Mouse (Mus musculus) ES-Bruce4 (cell line): ENCODE data around the gene Lclat1. TPM values are rescaled to one million over a fixed set of nuclear protein-coding genes. Genes with fewer than 3 reads are reported as not detected.

Source experiments
- H3K27ac ChIP-seq: 2 replicates; pipeline ENCODE4 v1.5.1; 2012; ENCODE audit warnings: low read length, inconsistent platforms; ENCODE audit not compliant: insufficient read depth
- H3K27me3 ChIP-seq: 2 replicates; pipeline ENCODE4 v1.6.1; 2012; ENCODE audit warnings: mild to moderate bottlenecking, low read length, inconsistent platforms; ENCODE audit not compliant: control insufficient read depth, poor library complexity, insufficient read depth, severe bottlenecking
- H3K36me3 ChIP-seq: 2 replicates; pipeline ENCODE4 v1.6.1; 2012; ENCODE audit warnings: inconsistent platforms, mild to moderate bottlenecking, low read length, moderate library complexity; ENCODE audit not compliant: control insufficient read depth, poor library complexity, insufficient read depth, severe bottlenecking
- H3K4me1 ChIP-seq: one replicate; pipeline ENCODE4 v1.8.1; 2011; ENCODE audit warnings: low read length; ENCODE audit not compliant: control insufficient read depth, insufficient read depth
- H3K4me3 ChIP-seq: 2 replicates; pipeline ENCODE4 v1.5.1; 2011; ENCODE audit warnings: low read depth, mild to moderate bottlenecking, low read length
- H3K9ac ChIP-seq: 2 replicates; pipeline ENCODE4 v1.6.1; 2012; ENCODE audit warnings: low read depth, mild to moderate bottlenecking, inconsistent platforms; ENCODE audit not compliant: poor library complexity, severe bottlenecking
- H3K9me3 ChIP-seq: replicated peaks from 2 replicates; pipeline ENCODE4 v1.6.1; 2012; ENCODE audit warnings: mild to moderate bottlenecking, low read length, inconsistent platforms; ENCODE audit not compliant: control insufficient read depth, poor library complexity, insufficient read depth, severe bottlenecking
- CTCF ChIP-seq: IDR thresholded peaks from one replicate; pipeline ENCODE4 v1.8.1; 2011; ENCODE audit warnings: low read depth, low read length
- EP300 ChIP-seq: IDR thresholded peaks from 2 replicates; pipeline ENCODE4 v1.6.1; 2011; ENCODE audit warnings: low read depth, low read length; ENCODE audit not compliant: insufficient read depth
- POLR2A ChIP-seq: IDR thresholded peaks from one replicate; pipeline ENCODE4 v1.8.1; 2011; ENCODE audit warnings: low read length; ENCODE audit not compliant: insufficient read depth
- polyA plus RNA-seq: library from polyadenylated mRNA; stranded (reverse); fragments of >200 nt; gene quantifications from 2 replicates; pipeline ENCODE4 v1.2.4, GENCODE M21; 2011; ENCODE audit warnings: low read depth; ENCODE audit not compliant: missing spikeins, insufficient read depth, insufficient read length

Lclat1 gene
- 12.1 and 13.8 TPM in 2 replicates for polyA plus RNA-seq

DNA sequence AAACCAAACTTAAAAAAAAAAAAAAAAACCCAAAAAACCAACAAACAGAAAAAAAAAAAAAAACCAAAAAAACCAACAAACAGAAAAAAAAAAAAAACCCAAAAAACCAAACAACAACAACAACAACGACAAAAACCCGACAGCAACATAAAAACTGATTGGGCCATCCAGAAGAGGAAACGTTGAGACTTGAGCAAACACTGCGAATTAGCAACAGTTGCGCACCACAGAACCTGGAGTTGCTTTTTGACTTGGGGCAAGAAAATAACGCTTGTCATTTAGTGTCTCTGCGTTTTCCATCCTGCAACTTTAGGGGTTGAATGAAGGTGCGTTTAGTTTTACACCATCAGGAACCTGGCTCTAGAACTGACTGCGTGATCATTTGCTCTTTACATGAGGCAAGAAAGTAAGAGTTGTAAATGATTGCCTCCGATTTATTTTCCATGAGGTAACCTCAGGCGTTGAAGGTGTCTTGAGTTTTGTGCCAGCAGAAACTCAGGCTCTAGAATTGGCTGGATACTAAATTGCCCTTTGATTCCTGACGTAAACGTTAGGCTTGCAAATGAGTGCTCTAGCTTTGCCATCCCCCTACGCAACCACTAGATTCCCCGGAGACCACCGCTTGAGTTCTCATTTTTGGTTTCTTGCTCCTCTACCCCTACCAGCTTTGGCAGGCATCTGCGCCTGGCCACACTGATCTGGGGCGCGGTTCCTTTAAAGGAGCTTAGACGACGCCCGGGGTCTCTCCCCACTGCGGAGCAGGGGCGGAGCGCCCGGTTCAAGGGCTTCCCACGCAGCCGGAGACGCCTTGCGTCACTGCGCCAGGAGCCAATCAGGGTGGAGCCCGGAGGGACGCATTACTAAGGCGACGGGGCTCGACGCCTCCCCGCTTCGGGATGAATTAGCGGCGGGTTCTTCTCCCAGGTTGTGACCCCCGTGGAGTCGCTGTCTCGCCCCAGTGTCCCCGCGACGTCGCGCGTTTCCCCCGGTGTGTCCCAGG, at the start of gene Lclat1:
Lclat1 (plus strand) TSS at position 828 of the 1,000 bp plus-strand sequence.
- Histone ChIP-seq H3K9ac (peak within 1 kb of the TSS; percentile 73), H3K9me3 (no peaks in the 10 kb centered on the region), H3K27me3 (no peaks in the 10 kb centered on the region), H3K4me3 (peak within 1 kb of the TSS; percentile 73), H3K4me1 (no peaks in the 10 kb centered on the region), H3K36me3 (no peaks in the 10 kb centered on the region), H3K27ac (no peak within 1 kb of the TSS)
- TF ChIP-seq POLR2A = no peak
- TF ChIP-seq CTCF = no peak
- TF ChIP-seq EP300 = no peak

DNA sequence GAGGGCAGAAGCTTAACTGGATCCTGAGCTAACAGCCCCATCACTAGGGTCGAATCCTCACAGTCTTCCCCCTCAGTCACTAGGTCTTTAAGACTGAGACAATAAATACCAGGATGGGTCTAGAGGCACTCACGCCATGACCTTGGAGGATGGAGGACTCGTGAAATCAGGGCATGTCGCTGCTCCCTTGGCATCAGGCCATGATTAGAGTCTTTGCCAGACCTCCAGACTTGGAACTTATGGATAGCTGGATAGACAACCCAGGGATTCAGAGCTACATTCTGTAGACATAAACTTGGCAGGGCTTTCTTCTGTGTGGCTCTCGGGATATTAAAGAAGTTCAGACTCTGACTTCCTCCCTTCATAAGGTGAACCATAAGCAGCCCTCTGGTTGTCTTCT, 49.5 kb upstream of the Lclat1 start:
- Histone ChIP-seq H3K9ac (no peak overlapping the region), H3K9me3 (no peaks in the 10 kb centered on the region), H3K27me3 (no peaks in the 10 kb centered on the region), H3K4me1 (no peaks in the 10 kb centered on the region), H3K27ac (no peak overlapping the region), H3K36me3 (no peaks in the 10 kb centered on the region), H3K4me3 (no peak overlapping the region)
- no peak for TF ChIP-seq POLR2A
- TF ChIP-seq CTCF = no peak
- TF ChIP-seq EP300 = no peak

DNA sequence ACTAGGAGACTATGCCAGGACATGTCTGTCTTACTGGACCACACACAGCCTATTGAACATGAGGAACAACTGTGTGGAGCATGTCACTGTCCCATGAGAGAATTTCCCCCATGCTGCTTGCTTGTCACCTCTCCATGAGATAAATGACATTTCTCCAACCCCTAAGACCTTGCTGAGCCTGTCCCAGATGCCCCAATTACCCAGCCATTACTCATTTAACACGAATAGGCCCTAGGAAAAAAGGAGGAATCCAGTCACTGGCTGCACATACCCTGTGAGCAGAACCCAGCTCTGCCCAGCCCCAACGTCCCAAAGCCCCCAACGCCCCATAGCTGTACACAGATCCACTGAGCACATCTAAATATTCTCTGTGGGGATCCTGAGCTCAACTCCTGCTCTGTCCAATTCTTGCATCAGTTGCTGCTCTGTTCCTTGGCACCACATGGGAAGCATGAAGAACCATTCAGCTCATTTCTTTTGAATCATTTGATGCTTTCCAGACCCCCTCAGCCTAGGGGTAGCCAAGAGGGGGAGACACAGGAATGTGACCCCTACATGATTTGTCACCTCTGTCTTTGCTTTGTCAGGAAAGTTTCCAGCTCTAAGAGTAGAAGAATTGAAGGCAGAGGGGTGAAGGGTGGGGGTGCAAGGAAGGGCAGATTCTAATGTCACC, 47.4 kb upstream of the Lclat1 start:
- Histone ChIP-seq H3K27ac (no peak overlapping the region), H3K36me3 (no peaks in the 10 kb centered on the region), H3K4me3 (no peak overlapping the region), H3K4me1 (no peaks in the 10 kb centered on the region), H3K27me3 (no peaks in the 10 kb centered on the region), H3K9me3 (no peaks in the 10 kb centered on the region), H3K9ac (no peak overlapping the region)
- no peak for TF ChIP-seq EP300
- no peak for TF ChIP-seq POLR2A
- no peak for TF ChIP-seq CTCF

DNA sequence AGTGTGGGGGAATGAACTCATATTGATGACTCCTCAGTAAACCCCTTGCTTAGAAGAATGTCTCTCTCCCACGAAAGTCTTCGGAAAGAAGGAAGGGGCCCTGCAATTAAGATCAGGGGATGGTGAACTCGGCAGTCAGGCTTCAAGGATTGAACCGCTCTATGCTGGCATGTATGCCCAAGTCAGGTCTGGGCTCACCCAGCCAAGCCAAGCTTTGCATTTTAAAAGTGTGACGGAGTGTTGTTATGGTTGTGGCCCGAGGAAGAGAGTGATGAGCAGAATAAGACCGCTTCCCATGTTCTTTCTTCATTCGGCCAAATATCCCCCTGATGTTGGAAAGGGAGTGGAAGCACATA, 46.9 kb upstream of the Lclat1 start:
- Histone ChIP-seq H3K4me1 (no peaks in the 10 kb centered on the region), H3K9me3 (no peaks in the 10 kb centered on the region), H3K27ac (no peak overlapping the region), H3K27me3 (no peaks in the 10 kb centered on the region), H3K36me3 (no peaks in the 10 kb centered on the region), H3K4me3 (no peak overlapping the region), H3K9ac (no peak overlapping the region)
- TF ChIP-seq POLR2A = no peak
- no peak for TF ChIP-seq EP300
- TF ChIP-seq CTCF = no peak

DNA sequence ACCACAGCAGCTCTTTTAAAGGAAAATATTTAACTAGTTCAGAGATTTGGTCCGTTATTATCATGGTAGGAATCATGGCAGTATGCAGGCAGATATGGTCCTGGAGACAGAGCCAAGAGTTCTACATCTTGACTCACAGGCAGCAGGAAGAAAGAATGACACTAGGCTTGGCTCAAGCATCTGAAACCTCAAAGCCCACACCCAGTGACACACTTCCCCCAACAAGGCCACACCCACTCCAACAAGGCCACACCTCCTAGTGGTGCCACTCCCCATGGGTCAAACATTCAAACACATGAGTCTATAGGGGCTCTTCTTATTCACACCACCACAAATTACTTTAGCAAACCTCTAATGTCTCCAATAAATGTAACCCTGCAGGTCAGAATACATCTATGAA, 45.1 kb upstream of the Lclat1 start:
- H3K27me3 ChIP-seq = no peaks in the 10 kb centered on the region
- no peak overlapping the region for H3K9ac ChIP-seq
- H3K4me1 ChIP-seq = no peaks in the 10 kb centered on the region
- TF ChIP-seq POLR2A = no peak
- TF ChIP-seq CTCF = no peak
- no peak for TF ChIP-seq EP300
- H3K9me3 ChIP-seq = no peaks in the 10 kb centered on the region
- no peak overlapping the region for H3K27ac ChIP-seq
- H3K4me3 ChIP-seq = no peak overlapping the region
- no peaks in the 10 kb centered on the region for H3K36me3 ChIP-seq

DNA sequence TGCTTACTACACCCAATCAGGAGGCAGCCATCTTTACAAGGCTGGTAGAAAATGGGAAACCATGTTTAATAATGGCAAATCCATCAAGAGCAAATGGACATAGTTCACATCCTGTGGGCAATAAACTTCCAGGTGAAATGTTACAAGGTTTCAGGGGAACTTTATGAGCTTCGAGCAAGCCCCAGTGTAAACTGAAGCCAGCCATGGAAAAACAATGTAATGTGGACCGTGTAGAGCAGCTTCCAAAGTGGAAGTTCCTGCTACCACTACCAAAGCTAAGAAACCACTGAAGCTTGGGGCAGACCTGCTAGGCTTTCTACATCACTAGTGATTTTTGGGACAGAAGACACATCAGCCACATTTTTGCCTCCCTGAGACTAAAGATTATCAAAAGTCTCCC, 44.5 kb upstream of the Lclat1 start:
- Histone ChIP-seq H3K9ac (no peak overlapping the region), H3K27ac (no peak overlapping the region), H3K4me3 (no peak overlapping the region)

More for the DNA sequence above, 44.5 kb upstream of the Lclat1 start:
- H3K36me3 ChIP-seq = no peaks in the 10 kb centered on the region
- H3K27me3 ChIP-seq = no peaks in the 10 kb centered on the region
- no peaks in the 10 kb centered on the region for H3K4me1 ChIP-seq
- H3K9me3 ChIP-seq = no peaks in the 10 kb centered on the region
- TF ChIP-seq EP300 (no peak), POLR2A (no peak), CTCF (no peak)
